Mouse (Mus musculus): ENCODE measurements around the gene Stim2.

DNA sequence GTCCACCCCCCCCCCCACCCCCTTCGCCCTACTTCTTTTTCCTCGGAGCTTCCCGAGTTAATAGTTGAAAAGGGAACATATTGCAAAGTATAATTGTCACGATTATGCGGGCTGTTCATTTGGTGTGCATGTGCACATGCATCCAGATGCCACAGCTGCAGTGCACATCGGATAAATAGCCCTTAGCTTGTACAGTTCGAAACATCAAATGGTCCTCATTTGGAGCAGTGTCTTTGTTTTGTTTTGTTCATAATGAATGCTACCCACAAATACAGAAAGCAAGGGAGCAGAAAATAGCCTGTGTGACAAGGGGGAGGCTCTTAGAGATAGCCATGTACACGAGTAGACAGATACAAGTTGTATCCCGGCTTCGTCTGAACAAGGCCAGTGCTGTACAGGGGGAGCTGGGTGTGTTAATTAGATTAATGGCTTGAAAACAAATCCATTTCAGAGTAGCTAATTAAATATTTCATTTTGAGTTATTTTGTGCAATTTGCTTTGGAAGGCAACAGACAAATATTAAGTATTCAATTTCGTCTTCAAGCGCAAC is 157.0 kb downstream of the Stim2 start:
- TF ChIP-seq EP300 (optimal IDR thresholded peaks at IDR 0.05) (no peak), CTCF (IDR thresholded peaks at IDR 0.05; ENCODE audit: low read depth) (no peak)

Data from stomach, postnatal 0 days (tissue).